Mouse (Mus musculus) brown adipose tissue, adult 24 weeks (tissue): Measurements from ENCODE around the gene Parp8. TPM values are rescaled to one million over a fixed set of nuclear protein-coding genes. Genes with fewer than 3 reads are reported as not detected.

Source experiments
- H3K27ac ChIP-seq: fragments of 200-500 bp; replicated peaks from 2 replicates; pipeline ENCODE4 v1.5.1; 2012; ENCODE audit warnings: low read depth, mild to moderate bottlenecking, low read length
- H3K4me1 ChIP-seq: fragments of 200-500 bp; 2 replicates; pipeline ENCODE4 v1.6.1; 2012; ENCODE audit warnings: low read length, mixed read lengths; ENCODE audit not compliant: control insufficient read depth, insufficient read depth, insufficient read length
- H3K4me3 ChIP-seq: fragments of 200-500 bp; 2 replicates; pipeline ENCODE4 v1.5.1; 2012; ENCODE audit warnings: low read depth, mild to moderate bottlenecking, low read length, moderate library complexity; ENCODE audit not compliant: insufficient read depth
- polyA plus RNA-seq: library from polyadenylated mRNA; stranded (reverse); fragments of >200 nt; gene quantifications from 2 replicates; pipeline ENCODE4 v1.2.4, GENCODE M21; 2012; ENCODE audit not compliant: missing spikeins, insufficient read depth, insufficient read length

Gene Parp8
- polyA plus RNA-seq, 1 experiment: 2.2 TPM

GRCm38 (mm10) chr13:116897711-116898110 is 127.6 kb downstream of the Parp8 start:
- Histone ChIP-seq H3K4me3 (no peak overlapping the region), H3K4me1 (no peaks in the 10 kb centered on the region), H3K27ac (no peak overlapping the region)

DNA sequence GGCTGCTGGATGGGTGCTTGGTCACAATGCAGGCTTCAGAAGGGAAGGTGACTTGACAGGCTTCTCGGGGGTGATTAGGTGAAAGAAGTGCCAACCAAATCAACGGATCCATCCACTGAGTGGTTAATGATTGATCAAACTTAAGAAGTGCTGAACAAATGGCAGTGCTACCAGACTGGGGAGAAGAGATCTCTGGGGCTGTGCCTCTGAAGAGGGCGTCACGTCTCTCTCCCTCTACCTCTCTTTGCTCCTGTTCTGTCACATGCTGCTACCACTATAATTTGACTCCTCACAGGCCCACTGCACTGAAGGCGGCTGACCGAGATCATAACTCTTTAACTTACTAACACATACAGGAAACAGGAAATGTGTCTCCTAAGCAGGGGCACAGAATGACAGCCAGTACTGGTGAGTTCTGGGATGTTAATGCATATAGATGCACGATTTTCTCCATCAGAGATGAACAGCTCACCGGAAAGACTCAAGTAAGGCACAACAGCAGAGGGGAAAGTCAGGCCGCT is 140.9 kb downstream of the Parp8 start:
- Histone ChIP-seq H3K4me1 (no peaks in the 10 kb centered on the region), H3K4me3 (no peak overlapping the region), H3K27ac (no peak overlapping the region)

- H3K27ac ChIP-seq: no peak overlapping the region
Observed at GRCm38 (mm10) chr13:116882226-116882625, 143.1 kb downstream of the Parp8 start.

DNA sequence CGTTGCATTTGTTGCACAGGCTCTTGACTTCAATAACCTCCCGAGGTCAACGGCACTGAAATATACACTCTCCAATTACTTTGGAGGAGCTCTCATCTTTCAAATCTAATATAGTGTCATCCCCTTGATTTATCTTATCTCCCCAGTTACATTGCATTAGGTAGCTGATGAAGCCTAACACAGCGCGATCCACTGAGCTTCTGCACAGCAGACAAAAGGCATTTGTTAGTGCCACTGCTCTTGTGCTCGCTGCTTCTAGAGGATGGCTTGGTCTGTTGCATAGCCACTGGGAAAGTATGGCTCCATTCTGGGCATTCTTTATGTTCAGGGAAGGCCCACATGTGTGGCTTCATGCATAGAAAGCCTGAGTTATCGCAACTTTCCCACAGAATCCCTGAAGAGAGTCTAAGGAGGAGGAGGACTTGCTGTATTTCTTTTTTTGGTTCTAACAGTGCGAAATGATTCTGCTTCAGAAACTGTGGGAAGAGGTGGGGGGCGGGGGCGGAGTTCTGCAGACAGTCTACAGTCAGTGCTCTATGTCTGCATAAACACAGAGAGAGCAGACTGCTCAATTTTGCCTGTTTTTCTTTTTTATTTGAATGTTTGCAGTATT is 145.7 kb downstream of the Parp8 start:
- no peaks in the 10 kb centered on the region for H3K4me1 ChIP-seq
- H3K27ac ChIP-seq: no peak overlapping the region
- H3K4me3 ChIP-seq: no peak overlapping the region

More at GRCm38 (mm10) chr13:116882226-116882625, 143.1 kb downstream of the Parp8 start:
- no peaks in the 10 kb centered on the region for H3K4me1 ChIP-seq
- no peak overlapping the region for H3K4me3 ChIP-seq

GRCm38 (mm10) chr13:116870221-116870620 is 155.1 kb downstream of the Parp8 start:
- no peak overlapping the region for H3K27ac ChIP-seq
- H3K4me1 ChIP-seq: no peaks in the 10 kb centered on the region
- H3K4me3 ChIP-seq: no peak overlapping the region

DNA sequence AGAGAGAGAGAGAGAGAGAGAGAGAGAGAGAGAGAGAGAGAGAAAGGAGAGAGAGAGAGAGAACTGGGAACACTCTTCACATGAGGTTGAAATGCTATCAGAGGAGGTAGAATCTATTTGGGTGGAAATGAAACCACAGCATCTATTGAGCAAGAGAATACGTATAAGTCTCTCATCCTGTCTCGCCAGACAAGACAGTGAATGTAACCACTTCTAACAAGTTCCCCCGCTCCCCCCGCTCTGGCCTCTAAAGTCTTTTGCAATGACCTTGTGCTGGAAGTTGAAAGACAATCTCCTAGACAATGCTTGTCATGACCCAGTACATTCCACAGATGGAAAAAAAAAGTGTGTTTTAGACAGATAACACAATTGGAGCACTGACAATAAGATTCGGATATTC is 181.4 kb downstream of the Parp8 start:
- H3K27ac ChIP-seq: no peak overlapping the region
- H3K4me3 ChIP-seq: no peak overlapping the region

DNA sequence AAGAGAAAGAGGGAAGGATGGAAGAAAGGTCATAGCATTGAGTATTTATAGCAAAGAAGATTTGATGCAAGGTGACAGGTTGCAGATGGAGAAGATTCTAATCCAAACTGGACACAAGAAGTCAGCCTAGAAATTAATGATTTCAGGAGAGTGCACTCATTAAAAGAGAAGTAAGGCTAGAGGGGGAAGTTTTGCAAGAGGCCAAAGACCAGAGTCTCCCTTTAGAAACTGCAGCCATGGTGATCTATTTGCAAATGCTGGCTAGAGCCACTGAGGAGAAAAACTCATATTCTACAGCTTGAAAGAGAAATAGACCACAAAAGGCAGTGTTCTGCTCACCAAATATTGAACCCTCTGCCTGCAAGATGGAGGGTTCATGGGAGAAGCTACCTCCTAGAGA is 194.4 kb downstream of the Parp8 start:
- Histone ChIP-seq H3K4me1 (no peaks in the 10 kb centered on the region), H3K4me3 (no peak overlapping the region), H3K27ac (no peak overlapping the region)

More for the DNA sequence above, 181.4 kb downstream of the Parp8 start:
- H3K4me1 ChIP-seq: no peaks in the 10 kb centered on the region

DNA sequence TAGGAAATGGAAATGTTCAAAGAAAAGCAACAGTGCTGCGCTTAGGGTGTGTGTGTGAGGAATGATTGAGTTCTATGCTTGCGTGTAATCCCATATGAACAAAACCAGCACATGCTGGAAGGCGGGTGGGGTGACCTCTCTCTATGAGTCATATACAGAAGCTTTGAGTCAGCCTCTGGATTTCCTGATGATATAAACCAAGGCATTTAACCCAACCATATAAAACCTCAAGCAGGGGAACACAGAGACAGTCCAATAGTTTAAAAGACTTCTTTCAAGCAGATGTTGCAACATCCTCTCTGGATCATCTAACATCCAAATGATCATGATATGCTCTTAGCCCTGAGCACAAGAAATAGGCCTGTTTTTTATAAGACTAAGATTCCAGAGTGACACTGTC is 196.3 kb downstream of the Parp8 start:
- Histone ChIP-seq H3K4me1 (no peaks in the 10 kb centered on the region), H3K4me3 (no peak overlapping the region), H3K27ac (no peak overlapping the region)

GRCm38 (mm10) chr13:116811456-116811855 is 213.9 kb downstream of the Parp8 start:
- no peak overlapping the region for H3K27ac ChIP-seq
- no peaks in the 10 kb centered on the region for H3K4me1 ChIP-seq
- no peak overlapping the region for H3K4me3 ChIP-seq

Other genes starting within 250 kb of the Parp8 start
- gene Emb, start 183.0 kb upstream of the Parp8 start, polyA plus RNA-seq: 1.3 and 2.5 TPM in 2 replicates
- gene Gm17509, start 195.5 kb upstream of the Parp8 start, polyA plus RNA-seq: not detected in 2 replicates